Mouse (Mus musculus): ENCODE results near the gene Cops9.

The Cops9 gene

DNA sequence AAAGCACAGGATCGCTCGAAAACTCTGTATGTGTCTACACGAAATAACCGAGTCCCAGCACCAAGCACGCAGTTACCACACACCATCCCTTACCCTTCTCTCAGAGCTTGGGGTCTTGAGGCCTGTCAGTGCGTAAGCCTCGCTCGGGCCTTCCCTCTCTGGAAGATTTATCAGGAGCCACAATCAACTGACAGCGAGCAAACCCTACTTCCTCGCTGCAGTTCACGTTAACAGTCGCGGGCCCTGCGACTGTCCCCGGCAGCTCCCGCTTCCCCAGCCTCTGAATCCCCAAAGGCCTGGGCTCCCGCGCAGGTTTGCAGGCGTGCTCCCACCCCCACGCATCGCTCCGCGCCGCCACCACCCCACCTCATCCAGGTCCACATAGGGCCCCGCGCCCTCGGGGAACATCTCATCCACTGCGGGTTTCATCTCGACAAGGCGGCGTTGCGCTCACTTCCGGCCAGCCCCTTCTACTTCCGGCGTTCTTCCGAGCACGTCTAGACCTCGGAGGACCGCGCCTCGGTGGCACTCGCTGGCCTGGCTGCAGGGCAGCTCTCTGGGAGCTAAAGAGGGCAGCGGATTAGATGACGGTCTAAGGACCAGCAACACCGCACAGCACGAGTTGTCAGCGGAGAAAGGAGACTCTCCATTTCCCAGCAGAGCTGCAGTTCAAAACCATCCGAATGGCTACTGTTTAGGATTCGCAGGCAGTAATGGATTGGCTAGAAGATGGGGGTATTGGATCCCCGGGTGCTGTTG lies at the start of gene Cops9:
Cops9 (minus strand) TSS at position 472 of the 759 bp plus-strand sequence.
- peak; percentile 95 for DNase-seq (ENCODE audit: low read depth)

DNA sequence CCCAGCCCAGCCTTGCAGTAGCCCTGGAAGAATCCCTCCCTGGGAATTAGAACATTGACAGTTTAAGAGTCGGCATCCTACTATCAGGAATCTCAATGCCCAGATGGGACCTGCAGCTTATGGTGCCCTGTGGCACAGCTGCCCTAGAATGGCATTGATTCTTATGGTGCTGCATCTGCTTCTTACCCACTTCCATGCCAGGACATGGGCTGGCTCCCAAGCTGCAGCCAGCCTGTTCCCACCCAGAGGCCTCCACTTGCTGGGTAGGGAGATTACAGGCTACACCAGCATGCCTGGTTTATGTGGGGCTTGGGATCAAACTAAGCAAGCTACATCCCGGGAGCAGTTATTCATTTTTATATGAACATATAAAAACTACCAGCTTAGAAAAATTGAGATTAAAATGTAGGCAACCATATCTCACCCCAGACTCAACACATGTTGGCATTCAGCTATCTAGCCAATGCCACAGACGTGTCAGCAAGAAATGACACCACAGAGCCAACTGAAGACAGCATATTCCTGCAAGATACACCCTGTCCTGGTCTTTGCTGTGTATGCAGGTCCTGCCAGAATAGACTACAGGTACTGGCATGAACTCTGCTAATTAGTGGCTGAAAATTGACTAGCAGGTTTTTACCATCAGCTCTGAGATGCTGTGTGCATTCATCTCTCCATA lies 49.5 kb upstream of the Cops9 start:
- DNase-seq (ENCODE audit: low read depth), result no peak

DNA sequence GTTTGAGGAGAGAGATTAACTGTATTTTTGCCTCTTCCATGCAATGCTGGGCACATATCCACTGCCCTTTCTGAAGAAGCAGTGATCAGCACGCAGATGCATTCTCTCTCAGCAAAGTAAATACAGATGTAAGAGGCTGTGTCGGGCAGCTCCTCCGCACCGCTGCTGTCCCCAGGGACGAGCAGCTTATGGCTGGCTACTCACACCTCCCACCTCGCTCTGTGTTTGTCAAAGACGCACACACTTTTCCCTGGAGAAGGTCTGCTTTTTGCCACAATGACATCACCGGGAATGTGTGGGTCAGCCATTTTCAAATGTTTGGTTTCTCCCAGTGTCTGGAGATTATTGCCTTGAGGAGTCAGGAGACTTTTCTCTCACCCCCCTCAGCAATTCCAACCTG lies 45.2 kb upstream of the Cops9 start:
- DNase-seq (ENCODE audit: low read depth), result no peak

DNA sequence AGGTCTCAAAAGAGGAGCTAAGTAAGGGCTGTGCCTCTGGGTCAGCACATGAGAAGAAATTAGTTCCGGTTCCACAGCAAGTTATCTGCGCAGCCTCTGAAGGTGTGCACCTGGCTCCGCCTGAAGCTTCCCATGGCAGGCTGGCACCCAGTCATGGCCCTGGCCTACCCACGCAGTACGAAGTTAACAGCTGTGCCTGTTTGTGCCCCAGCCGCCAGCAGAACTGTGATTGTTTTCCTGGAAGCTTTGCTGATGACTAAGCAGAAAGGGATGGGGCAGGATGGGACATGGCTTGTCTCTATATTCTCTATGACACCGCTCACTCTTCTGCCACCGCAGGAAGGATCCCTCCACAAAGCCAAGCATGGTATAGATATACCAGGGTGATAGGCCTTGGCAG lies 41.4 kb upstream of the Cops9 start:
- no peak for DNase-seq (ENCODE audit: low read depth)

DNA sequence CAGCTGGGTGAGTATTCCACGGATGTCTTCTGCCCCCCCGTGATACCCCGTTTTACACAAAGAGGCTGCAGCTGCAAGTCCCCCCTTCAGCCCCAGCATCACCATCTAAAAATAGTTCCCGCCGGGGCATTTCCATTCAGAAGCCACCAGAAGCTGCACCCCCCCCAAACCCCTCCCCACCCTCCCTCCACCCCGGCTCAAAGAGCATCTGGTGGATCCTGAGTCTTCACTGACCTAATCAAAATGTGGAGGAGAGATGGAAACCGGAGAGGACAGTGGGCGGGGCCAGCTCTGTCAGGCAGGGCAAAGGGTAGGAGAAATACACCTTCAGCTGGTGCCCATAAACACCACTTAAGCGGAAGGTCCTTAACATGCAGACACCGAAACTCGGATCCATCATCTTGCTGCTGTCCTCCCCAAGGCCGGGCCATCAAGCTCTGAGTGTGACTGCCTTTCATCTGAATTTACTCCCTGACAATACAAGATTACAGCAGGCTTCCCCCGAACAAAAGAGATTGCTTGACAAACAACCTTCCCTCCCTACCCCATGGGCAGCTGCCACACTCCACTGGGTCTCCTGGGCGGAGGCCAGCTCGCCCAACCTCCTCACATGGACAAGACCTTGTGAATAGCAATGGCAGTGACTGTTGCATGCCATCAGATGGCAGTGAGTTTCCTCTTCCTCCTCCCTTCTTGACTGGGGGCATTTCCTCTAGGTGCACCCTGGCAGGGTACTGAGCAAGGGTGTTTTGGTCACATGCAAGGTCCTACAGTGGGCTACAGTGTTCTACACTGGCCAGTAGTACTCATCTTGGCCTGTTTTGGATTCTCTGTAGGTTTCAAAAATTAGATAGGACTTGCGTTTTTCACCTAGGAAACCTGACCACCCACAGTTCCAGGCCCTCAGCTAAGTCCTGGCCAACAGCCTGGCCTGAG lies 39.2 kb upstream of the Cops9 start:
- no peak for DNase-seq (ENCODE audit: low read depth)

DNA sequence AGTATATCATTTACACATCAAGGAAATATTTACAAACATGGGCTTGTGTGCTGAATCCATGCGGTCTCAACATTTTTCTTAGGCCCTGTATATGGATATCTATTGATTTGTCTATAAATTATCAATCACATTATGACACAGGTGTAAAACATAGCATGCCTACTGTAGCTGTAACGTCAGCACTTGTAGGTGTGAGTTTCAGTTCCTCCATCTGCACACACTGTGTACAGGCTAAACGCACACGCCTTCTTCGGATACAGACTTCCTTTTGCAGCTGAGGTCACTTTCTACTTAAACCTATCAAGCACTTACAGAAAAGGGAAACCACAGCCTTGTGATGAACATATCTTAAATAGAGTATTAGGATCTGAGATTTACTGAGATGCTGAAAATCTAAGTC lies 37.0 kb upstream of the Cops9 start:
- peak; percentile 36 for DNase-seq (ENCODE audit: low read depth)

DNA sequence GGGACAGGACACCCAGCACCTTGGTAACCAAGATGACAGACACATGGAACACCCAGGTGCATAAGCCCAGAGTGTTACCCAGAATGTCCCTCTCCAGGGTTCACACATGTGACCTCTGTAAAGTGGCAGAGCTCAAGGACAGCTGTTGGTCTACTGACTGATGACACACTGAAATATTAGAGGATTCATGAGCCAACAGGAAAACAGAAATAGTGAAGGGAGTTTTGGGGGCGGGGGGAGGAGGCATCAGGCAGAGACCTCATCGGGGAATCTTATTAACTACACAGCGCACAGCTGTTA lies 34.8 kb upstream of the Cops9 start:
- peak; percentile 60 for DNase-seq (ENCODE audit: low read depth)

DNA sequence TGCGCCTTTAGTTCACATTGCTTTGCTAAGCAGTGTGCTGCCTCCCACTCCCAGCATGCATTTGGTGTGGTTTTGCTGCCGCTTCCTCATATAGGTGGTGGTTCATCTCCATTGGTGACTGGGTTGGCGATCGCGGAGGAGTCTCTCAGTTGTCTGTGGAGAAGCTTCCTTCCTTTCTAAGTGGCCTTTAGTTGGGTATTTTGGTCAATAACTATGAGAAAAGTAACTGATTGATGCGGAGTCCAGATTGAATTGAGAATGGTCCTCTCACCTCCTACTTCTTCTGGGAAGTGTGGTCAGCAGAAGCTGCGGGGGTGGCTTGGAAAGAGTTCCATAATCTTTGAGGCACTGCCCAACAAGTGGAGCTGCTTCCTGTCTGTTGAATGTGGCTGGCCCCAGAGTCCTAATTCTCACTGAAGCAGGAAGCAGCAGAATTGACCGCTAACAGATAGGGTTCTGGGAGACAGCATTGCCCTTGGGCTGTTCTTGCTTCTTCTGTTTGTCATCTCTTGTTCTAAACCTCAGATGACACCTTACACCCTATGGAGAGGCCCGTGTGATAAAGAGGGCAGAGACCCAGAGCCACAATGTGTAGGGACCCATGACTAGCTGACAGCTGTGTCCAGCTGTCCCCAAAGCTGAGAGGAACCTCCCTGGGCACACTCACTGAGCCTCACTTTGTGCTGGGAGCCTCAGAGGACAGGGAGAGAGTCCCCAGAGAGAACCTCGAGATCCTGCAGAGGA lies 34.3 kb upstream of the Cops9 start:
- peak; percentile 90 for DNase-seq (ENCODE audit: low read depth)

DNA sequence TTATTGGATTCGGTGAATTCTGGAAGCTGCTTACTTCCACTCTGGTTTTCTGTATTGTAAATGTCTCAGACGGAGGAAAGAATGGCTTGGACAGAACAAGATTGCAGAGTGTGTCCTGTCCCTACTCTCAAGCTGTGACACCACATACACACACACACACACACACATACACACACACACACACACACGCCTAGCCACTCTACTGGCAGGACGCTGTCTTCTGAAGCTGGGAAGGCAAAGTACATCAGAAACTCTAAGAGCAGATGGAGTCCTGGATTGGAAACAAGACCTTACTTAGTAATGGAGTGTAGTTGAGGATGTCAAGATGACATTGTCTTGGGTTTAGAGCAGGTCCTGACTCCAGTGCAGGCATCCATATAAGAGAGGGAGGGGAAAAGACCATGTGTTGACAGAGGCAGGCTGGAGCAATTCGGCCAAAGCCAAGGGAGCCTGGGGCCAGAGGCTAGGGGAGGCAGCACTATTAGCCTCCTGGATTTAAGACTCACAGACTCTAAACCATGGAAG lies 31.5 kb upstream of the Cops9 start:
- DNase-seq (ENCODE audit: low read depth), result no peak

DNA sequence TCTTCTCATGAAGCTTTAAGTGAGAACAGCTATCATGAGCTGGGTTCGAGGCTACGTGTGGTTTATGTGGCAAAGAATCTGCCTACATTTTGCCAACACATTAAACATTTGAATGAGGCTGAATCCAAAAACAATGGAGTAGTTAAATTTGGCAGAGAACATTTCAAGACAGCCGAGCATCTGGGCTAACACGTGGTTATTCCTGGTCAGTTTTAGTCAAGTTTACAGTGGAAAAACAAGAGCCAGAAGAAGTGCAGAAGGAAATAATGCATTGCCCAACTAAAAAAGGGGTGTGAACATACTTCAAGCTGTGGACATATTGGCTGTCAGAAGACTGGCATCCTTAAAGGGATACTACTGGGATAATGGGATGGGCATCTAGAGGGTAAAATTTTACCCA lies 29.5 kb upstream of the Cops9 start:
- no peak for DNase-seq (ENCODE audit: low read depth)

DNA sequence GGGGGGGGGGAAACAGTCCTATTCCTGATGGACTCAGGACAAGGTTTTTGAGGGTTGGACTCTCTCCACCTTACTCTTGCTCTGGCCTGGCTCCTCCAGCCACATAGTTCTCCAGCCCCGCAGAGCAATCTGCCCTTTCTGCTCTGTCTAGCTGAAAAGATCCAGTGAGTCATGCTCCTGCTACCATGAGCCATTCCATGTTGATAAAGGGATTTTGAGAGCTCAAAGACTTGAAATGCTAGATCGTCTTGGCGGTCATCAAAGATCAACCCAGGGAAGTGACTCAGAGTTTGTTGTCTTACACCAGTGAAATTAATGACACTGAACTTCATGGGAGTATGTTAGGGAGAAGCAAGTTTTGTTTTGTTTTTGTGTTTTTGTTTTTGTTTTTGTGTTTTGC lies 27.6 kb upstream of the Cops9 start:
- DNase-seq (ENCODE audit: low read depth), result peak; percentile 36

DNA sequence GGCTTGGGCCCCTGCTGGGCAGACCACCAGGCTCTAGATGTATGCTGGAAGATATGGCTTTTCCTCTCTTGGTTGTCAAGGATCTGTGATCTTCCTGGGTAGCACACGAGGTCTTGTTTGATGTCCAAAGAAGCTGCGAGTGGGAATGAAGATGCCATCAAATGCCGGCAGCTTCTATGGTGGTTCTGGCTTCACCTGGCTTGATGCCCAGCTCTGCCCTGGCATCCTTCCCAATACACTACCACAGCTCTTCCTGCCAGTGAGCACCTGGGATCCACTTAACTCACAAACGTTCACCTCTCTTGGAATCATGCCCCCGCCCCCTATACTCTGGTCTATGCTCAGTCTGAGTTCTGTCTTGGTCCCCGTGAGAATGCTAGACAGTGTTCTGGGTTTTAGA lies 25.3 kb upstream of the Cops9 start:
- no peak for DNase-seq (ENCODE audit: low read depth)

DNA sequence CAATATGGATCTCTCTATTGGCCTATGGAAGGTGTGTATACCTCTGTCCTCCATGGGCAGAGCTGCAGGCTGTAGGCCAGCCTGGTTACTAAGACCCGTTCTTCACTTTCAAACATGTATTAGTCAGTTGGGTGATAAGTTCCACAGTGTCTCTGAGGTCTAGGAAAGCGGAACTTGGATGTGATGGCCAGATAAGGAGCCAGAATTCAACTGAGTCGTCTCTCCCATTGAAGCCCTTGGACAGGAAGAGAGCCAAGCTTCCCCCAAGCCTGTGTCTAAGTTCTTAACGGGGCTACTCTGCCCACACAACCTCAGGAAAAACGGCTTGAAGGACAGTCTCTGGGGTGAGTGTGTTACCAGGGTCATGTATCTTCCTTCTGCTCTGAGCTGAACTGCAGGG lies 17.6 kb upstream of the Cops9 start:
- DNase-seq (ENCODE audit: low read depth), result peak; percentile 81

DNA sequence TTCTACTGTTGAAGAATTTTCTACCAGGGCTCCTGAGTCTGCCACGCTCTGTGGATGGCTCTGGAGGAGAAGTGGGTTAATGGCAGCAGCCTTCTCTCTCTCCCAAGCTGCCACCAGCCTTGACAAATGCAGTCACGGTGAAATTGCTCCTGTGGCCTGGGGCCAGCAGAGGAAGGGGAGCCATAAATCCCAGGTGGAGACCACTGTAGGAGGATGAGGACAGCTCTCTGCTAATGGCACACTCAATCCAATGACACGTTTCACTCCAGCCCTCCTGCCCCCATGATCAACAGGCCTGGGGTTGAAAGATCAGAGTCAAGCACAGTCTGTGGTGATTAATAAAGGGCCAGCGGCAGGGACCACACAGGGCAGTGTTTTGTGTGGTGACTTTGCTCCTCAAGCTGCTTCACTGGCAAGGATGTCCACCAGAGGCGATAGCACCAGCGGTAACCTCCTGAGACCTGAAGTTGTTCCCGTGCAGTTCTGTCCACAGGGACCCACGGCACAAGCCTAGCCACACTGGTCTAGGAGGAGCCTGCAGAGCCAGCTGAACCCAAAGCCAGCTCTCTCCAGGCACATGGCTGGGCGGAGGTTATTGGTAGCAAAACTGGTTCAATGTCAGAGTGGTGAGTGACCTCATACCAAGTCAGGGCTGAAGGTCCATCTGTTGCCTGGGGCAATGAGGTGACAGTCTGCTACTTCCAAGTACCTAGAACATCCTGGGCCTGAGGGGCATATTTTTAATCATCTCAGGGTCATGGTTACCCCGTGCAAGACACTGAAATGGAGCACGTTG lies 15.4 kb upstream of the Cops9 start:
- no peak for DNase-seq (ENCODE audit: low read depth)

DNA sequence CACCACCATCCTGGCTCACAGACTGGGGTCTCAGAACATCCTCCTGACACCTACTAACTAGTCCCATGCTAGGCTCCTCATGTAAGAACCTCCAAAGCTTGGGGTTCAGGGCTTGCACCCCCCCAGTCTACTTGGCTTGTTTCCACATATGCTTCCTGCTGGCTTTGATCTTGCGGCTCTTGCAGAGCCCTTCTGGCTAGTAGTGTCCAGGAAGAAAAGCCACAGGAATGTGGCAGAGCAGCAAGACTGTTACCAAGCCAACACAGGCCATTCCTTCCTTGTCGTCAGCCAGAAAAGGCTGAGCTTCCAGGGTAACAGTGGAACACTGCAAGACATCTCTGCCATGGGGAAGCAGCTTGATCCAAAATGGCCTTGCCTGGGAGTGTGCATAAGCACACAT lies 12.9 kb upstream of the Cops9 start:
- no peak for DNase-seq (ENCODE audit: low read depth)

DNA sequence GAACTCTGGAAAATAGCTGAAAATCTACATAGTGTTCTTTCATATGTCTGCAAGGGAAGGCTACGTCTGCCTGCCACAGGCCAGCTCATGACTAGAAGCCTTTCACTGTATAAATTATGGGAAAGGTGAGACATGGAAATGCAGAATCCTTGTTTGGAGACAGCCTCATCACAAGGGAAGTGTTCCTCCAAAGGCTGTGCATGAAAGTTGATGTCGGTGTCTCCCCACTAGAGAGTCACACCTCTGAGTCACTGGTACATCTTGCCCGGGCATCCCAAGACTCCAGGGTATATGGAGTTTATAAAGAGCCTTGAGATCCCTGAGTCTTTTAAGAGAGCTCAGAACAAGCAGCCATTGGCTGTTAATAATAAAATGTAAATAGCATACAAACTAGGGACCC lies 11.4 kb upstream of the Cops9 start:
- no peak for DNase-seq (ENCODE audit: low read depth)

DNA sequence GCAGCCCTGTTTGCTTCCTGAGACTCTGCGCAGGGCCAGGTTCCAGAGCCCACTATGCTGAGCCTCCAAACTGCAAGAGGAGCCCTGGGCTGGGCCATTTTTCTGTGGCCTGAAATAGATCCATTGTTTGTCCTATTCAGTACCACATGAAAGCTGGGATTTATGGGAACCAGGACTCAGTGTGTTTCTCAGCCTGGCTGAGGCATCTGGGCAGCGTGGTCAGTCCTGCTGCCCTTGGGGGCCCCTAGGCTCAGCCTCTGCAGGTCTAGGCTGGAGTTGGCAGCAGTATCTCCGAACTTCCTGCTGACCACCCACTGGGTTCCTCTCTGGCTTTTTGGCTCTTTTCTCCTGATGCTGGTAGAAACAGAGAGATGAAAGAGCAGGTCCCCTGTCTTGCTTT lies 9.7 kb upstream of the Cops9 start:
- DNase-seq (ENCODE audit: low read depth), result no peak

DNA sequence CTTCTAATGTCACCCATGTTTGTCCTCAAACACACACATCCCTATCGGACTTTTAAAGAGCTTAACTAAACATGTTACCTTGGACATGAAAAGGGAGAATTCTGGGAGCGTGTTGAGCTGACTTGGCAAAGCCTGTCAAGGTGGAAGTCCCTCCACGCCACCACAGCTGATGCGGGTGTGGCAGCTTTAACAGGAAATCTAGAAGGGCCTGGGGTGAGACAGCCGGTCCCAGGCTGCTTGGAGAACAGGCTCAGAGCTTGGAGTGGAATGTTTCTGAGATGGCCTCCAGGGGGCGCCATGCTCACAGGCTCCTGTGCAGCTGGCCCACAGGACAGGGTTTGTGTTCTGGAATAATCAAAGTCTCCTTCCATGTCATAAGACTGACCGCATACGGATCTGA lies 6.9 kb upstream of the Cops9 start, which contains the start of gene Otos:
Otos (minus strand) TSS at position 169 of the 400 bp plus-strand sequence.
- DNase-seq (ENCODE audit: low read depth), result peak; percentile 92

DNA sequence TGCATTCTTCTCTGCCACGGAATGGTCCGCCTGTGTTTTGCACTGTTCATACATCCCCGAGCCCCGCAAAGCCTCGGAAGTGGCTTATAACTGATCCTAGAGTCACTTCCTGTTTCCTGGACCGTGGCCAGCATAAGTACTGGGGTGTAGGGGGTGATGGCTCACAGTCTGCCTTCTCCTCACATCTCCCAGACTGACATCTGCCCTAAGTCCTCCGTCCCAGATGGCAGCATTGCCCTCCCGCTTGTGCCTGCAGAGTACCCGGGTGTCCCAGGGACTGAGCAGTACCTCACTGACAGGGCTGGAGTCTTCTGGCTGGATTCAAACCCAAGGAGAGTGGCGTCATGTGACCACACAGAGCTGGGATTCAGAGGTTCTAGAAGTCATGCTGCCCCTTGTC lies 6.4 kb upstream of the Cops9 start:
- DNase-seq (ENCODE audit: low read depth), result peak; percentile 91

DNA sequence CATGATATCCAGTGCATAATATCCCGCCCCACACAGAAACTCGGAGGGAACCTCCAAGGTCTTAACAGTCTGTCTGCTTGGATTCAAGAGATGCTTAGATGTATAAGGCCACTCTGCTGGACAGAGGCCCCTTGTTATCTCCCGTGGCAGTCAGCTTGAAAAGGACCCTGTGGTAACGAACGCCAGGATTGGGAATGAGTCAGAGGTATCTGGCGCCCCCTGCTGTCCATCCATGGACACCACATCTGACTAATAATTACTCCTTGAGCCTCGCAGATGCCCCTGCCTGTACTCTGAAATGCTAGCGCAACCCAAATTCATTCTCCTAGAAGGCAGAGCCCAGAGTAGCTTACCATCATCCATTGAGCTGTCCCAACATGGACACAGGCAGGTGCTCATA lies 6.0 kb upstream of the Cops9 start:
- DNase-seq (ENCODE audit: low read depth), result peak; percentile 92

DNA sequence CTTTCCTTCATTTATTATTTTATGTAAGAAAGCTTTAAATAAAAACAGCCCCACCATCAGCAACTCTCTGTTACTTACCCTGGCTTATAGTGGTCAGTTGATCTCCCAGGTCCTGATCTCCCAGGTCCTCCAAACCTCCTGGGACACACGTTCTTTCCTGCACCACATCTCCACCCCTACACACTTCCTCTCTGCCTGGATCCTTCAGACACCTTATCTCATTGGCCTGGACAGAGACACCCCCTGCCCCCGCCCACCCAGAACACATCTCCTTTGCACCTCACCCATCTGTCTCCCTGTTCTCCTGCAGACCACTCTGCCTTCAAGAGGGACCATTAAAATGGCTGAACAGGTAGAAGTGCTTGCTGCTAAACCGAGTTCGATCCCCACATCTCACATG lies 5.2 kb upstream of the Cops9 start:
- DNase-seq (ENCODE audit: low read depth), result no peak
